Mouse (Mus musculus) spleen, embryonic (tissue): ENCODE data around the gene Yipf1.
"Not testable (repeated sequence)": the region's sequence is repeated elsewhere in the genome, so short reads cannot be mapped to it uniquely, and the experiment has no call there.

Experiments
- CTCF ChIA-PET: fragments of 350-600 bp; sonication (Branson Sonifier 250); formaldehyde crosslinking; loops from one replicate; lab custom pipeline; 2022; lab: Charles Lee

The Yipf1 gene

DNA sequence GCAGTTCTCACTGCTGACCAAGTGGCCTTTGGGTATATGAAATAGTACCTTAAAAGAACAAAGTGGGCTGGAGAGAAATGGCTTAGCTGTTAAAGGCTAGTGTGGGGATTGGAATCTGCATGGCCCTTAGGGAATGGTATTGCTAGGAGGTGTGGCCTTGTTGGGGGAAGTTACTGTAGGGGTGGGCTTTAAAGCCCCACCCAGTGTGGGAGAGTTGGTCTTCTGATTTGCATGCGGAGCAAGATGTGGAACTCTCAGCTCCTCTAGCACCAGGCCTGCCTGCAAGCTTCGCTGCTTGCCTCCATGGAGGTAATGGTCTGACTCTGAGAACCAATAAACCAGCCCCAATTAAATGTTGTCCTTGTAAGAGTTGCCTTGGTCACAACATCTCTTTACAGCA is 6.9 kb downstream of the Yipf1 start:
- CTCF ChIA-PET, result no interaction called here

- CTCF ChIA-PET, result no interaction called here
Measured at GRCm38 (mm10) chr4:107323113-107323512, 8.9 kb downstream of the Yipf1 start.

DNA sequence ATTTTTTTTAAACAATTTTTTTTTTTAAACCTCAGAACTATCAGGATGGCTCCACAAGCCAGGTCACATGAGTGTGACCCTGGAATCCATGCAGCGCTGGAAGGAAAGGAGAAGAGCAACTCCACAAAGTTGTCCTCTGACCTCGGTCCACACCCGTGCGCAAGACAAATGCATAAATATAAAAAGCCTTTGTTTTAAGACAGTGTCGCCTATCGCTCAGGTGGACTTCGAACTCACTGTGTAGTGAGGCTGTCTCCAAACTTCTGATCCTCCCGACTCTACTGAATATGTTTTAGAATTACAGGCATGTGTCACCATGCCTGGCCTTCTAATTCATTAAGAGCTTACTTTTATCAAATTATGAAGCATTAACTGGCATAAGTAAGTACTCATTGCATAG is 14.4 kb downstream of the Yipf1 start:
- CTCF ChIA-PET, result no interaction called here

DNA sequence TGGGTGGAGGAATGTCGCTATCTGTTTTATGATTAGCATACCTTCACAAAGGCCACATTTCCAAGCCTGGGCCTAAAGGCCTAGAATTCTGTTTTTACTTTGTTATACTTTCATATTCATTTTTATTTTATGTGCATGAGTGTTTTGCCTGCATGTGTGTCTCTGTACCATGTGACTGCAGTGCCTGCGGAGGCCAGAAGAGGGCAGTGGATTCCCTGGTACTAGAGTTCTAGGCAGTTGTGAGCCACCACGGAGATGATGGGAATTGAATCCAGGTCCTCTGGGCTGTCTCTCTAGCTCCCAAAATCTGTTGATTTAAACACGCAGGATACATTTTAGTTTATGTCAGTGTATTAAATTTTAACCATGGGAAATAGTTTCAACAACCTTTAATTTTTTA is 19.4 kb downstream of the Yipf1 start:
- CTCF ChIA-PET, result interaction anchor here (0.7 kb wide), 1 partner anchor 14 kb away, joined by 4 read pairs; no protein-coding TSS in a partner anchor

DNA sequence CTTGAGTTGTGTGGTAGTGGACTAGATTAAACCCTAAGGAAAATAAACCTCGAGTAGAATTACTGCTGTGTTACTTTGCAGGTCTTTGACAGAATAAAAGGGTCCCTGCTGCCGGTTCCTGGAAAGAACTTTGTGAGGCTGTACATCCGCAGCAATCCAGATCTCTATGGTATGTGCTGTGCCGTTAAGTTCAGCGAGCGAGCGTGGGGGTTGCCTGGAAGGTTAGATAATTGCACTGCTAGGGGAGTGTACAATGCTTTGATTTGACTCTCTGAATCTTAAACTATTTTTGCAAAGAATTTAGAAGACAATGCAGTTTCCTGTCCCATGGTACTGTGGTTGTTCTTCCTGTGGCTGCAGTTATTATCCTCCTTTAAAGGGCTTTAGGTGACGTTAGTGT is 22.2 kb downstream of the Yipf1 start:
- CTCF ChIA-PET, result no interaction called here

- CTCF ChIA-PET, result no interaction called here
Measured at GRCm38 (mm10) chr4:107337455-107337854, 23.3 kb downstream of the Yipf1 start.

DNA sequence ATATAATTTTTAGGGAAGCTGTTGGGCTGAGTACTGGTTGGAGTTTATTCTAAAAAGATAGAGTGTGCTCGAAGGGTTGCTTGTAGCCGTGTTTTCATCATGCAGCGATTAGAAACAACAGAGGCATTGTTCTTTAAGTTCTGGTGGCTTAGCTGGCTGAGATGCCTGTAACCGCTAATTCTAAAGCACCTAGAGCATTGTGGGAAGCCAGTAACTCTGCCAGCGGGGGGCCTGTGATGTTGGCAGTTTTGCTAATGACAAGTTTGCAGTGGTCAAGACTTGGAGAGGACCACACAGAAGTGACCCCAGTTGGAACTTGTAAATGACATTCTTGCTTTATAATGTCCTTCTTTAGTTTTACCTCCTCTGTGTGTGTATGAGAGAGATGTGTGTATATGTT is 27.2 kb downstream of the Yipf1 start:
- CTCF ChIA-PET, result interaction anchor here (0.9 kb wide), 1 partner anchor 17 kb away, joined by 3 read pairs; no protein-coding TSS in a partner anchor

DNA sequence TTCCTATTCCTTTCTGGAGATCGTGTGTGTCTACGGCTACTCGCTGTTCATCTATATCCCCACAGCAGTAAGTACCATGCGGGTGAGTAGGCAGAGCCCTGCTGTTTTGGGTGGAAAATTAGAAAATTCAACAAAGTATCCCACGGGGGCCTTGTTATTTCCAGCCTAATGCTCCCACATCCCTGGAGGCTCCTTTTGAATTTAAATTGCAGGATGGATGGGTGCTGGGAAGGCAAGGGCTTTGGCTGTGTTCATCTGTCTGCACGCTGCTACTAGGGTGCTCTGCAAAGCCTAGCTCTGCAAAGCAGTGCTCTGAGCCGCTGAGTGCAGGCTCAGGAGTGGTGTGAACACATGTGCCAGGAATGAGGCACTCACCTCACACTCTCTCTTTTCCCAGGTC is 30.4 kb downstream of the Yipf1 start:
- CTCF ChIA-PET, result no interaction called here

DNA sequence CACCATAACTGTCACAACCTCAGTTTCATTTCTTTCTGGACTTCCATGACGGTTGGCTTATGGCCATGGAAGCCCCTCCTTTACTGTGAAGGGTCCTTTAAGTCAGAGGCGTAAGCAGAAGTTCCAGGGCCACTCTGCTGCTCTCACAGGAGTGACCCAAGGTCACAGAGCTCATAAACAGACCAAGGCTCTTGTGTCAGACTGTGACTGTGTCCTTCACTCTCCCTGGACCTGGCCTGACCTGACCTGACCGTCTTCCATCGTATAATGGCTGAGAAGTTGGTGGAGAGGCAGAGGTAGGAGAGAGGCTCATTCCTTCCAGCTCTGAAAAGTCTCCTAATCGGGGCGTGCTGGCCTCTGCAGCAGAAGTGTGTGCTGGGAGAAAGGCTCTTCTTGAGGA is 33.1 kb downstream of the Yipf1 start:
- CTCF ChIA-PET, result interaction anchor here (0.7 kb wide), 1 partner anchor 36 kb away, joined by 3 read pairs; no protein-coding TSS in a partner anchor

GRCm38 (mm10) chr4:107348529-107349310 is 34.6 kb downstream of the Yipf1 start:
- CTCF ChIA-PET, result interaction anchor here (0.7 to 1.0 kb wide), 2 partner anchors 97 to 99 kb away, joined by 4 to 6 read pairs; no protein-coding TSS in a partner anchor

GRCm38 (mm10) chr4:107349311-107350008 is 35.3 kb downstream of the Yipf1 start:
- CTCF ChIA-PET, result interaction anchor here (0.7 to 1.0 kb wide), 2 partner anchors 98 to 100 kb away, joined by 4 to 6 read pairs; no protein-coding TSS in a partner anchor

- CTCF ChIA-PET, result no interaction called here
Measured at GRCm38 (mm10) chr4:107351368-107351767, 37.2 kb downstream of the Yipf1 start.

DNA sequence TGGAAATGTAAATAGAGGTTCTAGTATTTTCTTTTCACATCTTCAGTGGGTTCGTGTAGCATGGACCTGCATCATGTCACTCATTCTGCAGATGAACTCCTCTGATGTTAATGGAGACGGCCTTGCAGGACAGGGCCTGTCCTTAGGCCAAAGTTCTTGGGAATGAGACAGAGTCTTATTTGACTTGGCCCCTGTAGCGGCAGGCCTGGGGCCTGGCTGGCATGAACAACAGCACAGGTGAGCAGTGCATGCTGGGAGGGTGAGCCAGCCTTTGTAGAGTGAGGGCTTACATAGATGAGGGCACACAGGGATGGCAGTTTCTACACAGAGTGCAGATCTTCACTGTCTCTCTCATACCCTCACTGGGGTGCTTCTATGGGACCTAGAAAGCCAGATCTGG is 39.4 kb downstream of the Yipf1 start:
- CTCF ChIA-PET, result no interaction called here

DNA sequence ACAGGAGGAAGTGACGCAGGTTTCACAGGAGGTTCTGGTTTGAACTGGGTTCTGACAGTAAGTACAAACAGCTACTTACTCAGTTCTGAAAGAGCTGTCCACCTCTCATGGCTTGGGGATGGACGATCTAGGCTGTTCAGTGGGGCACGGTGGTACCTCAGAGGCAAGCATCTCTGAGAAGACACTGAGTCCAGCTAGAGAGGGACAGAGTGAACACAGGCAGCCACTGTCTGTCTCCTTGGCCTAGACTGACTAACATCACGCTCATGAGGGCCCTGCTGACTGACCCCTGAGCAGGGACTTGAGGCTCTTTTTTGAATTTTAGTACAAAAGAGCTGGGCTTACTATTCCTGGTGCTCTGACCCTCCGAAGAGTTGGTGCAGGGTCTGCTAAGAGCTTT is 40.0 kb downstream of the Yipf1 start:
- CTCF ChIA-PET, result no interaction called here

DNA sequence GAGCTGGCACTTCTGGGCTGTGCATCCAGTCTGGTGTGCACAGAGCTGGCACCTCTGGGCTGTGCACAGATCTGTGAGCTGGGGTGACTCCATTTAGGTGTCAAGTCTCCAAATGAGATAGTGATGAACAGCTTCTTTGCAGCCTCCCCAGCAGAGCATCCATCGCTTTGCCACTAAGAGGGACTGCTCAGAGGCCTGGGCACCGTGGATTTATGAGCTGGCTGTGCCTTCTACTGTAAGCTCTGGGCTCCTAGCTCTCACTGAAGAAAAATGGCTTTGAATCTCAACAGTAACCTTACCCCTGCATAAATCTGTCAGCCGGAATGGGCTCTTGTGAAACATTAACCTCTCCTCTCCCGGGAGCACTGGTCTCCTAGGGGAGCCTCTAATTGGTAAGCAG is 40.4 kb downstream of the Yipf1 start:
- CTCF ChIA-PET, result no interaction called here

DNA sequence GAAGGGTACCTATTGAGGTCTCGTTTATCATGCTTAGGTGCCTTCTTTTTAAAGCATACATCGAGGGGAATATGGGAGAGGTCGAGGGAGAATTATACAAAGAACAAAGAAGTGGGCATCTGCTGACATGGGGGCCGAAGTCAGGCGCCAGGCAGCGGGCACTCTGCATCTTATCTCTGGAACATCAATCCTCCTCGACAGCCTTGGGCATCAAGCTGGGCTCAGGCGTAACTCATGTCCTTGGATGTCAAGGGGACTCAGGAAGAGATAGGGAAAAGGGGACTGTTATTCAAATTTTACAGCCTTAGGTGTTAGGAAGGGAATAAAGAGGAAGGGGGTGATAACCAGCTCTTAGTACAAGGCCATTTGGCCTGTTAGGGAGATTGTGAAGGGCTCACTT is 43.0 kb downstream of the Yipf1 start:
- CTCF ChIA-PET, result not testable (repeated sequence)

- CTCF ChIA-PET, result interaction anchor here (1.1 kb wide), 1 partner anchor 17 kb away, joined by 3 read pairs; no protein-coding TSS in a partner anchor
Measured at GRCm38 (mm10) chr4:107358460-107358859, 44.3 kb downstream of the Yipf1 start.

DNA sequence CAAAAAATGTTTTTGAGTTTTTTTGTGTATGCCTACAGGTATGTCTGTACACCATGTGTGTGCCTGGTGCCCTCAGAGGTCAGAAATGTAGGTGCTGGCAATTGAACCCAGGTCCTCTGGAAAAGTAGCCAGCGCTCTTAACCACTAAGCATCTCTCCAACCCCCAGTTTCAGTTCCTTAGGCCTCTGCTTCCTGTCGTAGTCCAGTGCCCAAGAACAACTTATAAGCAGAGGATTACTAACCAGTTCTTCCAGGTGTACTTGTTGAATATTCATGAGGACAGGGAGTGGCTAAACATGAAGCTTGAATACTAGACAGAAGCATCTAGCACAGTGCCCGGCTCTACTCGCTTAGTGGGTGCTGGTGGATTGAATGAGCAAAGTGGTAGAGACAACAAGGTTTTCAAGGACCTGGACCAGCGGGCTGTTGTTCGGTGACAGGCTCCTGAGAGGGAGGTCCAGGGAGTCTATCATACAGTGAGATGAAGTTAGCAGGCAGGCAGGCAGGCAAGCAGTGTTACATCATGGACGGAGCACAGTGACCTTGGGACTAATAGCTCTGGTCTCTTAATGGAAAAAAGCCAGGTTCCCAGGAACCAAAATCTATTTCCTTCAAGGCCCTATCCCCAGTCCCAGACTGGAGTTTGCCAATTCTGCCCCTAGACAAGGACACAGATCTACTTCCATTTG is 46.4 kb downstream of the Yipf1 start:
- CTCF ChIA-PET, result interaction anchor here (0.6 kb wide), 1 partner anchor 9 kb away, joined by 3 read pairs; no protein-coding TSS in a partner anchor

- CTCF ChIA-PET, result no interaction called here
Measured at GRCm38 (mm10) chr4:107362755-107363154, 48.6 kb downstream of the Yipf1 start.

GRCm38 (mm10) chr4:107363573-107363972 is 49.4 kb downstream of the Yipf1 start:
- CTCF ChIA-PET, result no interaction called here

DNA sequence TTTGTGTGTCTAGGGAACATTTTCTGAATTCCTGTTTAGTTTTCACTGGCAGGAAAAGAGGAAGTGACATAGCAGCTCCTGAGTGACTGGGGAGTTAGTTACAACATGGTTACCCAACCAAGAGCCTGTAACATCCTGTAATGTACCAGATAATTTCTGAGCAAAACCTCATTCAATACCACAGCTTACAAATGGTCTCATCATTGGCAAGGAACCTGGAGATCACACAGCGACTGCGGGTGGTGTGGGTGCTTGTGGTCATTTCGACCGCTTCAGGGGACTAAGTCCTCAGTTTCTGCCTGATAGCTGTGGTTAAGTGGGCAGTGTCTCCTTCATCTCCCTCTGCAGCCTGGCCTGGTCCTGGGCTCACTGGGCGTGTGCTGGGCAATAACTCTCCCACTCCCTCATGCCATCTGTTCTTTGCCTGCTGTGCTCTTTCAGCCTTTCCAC is 50.1 kb downstream of the Yipf1 start:
- CTCF ChIA-PET, result no interaction called here

GRCm38 (mm10) chr4:107366408-107366807 is 52.2 kb downstream of the Yipf1 start:
- CTCF ChIA-PET, result not testable (repeated sequence)
